Mouse (Mus musculus) kidney, adult 11 months (tissue): Measurements from ENCODE around the gene Ptprg.
"Not testable (repeated sequence)": the region's sequence is repeated elsewhere in the genome, so short reads cannot be mapped to it uniquely, and the experiment has no call there.

Experiments used
- DNase-seq: peaks from one replicate; pipeline ENCODE4 v3.0.0; 2022

Ptprg gene

GRCm38 (mm10) chr14:12289747-12290146 lies 736.4 kb downstream of the Ptprg start:
- DNase-seq, result not testable (repeated sequence)
